Mouse (Mus musculus): ENCODE measurements at regions not wholly inside any gene's neighbourhood (a gene's known extent, or its start where the extent isn't known, plus 50 kb on each side); places are given as distances from the start of the nearest gene placed in this dataset.
A peak's percentile ranks its signal among the peaks of the same experiment; 100 is the strongest.

DNA sequence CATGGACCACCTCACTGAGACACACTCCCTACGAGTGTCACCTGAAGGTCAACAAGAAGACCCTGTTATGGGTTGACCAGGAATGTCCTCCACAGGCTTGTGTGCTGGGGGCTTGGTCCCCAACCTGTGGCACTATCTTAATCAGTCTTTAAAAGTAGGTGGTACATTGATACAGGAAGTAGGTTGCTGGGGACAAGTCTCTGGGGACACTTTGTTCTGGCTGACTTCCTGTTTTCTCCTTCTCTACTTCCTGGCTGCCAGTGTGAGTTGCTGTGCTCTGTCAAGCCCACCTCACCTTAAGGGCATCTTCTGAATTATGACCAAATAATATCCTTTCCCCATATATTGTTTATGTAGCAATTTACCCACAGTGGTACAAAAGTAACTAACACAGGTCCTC, 96.1 kb downstream of the Cct6b start:
- DNase-seq = no peak

- DNase-seq = no peak
Observed at GRCm38 (mm10) chr11:82664076-82664475, 100.0 kb downstream of the Cct6b start.

DNA sequence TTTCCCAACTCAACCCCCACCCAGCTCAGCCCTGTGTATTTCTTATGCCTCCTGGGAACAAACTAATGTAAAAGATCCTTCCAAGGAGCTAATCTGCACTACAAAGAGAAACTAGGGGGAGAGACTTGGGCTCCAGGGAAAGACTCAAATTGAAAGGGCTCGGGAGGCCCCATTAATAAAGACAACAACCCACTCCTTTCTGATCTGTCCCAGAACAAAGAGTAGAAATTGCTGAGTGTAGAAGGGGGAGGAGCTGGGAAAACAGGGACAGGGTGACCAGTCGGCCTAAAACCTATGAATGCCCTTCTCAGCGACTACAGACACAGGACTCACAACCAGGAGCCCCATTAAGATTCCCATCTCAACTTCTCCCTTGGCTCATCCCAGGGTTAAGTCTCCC, 102.0 kb downstream of the Cct6b start:
- DNase-seq = no peak

DNA sequence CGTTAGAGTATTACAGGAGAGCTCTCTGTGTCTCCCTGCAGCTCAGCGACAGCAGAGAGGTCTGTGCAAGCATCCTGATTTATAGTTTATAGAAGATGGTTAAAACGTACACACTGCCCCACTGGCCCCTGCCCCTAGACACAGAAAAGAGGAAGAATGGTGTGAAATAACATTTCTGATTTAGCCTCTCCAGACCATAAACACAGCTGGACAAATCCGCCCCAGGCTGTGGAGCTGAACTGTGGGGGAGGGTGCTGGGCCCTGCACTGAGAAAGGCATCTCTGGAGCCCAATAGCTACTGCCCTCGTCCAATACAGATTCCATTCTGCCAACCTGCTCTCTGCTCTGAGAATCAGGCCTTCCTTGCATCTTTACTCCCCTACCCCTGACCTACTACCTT, 112.4 kb downstream of the Cct6b start:
- no peak for DNase-seq

DNA sequence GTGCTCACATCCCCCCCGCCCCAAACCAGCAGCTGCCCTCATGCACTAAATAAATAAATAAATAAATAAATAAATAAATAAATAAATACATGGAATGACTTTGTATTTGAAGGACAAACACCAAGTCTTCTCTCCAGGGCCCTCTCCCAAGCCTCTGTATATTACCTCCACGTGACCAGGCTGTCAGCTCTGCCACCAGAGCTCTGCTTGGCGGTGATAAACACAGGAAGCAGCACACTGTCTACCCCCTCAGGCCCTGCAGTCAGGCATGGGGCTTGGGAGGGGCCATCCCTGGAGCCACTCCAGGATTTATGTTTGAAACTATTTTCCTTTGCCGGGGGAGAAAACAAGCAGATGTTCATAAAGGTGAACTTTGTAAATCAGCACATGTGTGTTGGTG, 125.6 kb downstream of the Cct6b start:
- DNase-seq = no peak

DNA sequence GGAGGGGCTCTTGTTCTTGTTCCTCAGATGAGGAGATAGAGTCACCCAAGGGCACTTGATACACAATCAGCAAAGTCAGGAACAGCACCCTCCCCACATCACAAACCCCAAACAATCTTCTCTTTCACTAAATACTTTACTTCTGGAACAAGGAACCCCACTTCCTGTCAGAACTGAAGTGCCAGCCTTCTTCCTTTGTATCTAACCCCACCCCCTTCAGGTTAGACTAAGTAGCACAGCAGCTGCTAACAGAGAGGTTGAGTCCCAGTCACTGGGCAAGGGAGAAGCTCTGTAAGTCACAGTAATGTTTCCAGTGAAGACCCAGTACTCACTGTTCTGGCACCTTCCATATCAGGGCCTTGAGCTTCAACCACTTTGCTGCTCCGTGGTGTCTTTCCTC, 131.9 kb downstream of the Cct6b start:
- DNase-seq = no peak

GRCm38 (mm10) chr11:82631387-82631786, 132.7 kb downstream of the Cct6b start:
- DNase-seq = no peak

GRCm38 (mm10) chr11:82626501-82627111, 137.5 kb downstream of the Cct6b start:
- no peak for DNase-seq

DNA sequence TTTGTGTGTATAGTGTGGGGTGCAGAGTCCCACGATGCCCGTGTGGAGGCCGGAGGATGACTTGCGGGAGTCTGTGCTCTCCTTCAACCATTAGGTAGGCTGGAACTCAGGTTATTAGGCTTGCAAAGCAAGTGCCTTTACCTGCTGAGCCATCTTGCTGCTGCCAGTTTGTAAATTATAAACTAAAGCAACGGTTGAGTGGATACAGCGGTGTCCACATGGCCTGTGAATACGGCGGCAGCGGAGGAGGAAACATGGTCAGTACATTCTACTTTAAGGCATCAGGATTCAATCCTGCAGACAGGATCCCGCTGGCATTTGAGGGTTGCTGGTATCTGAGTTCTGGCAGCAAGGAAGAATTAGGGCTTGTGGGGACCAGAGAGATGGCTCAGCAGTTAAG, 143.1 kb downstream of the Cct6b start:
- peak; percentile 21 for DNase-seq

DNA sequence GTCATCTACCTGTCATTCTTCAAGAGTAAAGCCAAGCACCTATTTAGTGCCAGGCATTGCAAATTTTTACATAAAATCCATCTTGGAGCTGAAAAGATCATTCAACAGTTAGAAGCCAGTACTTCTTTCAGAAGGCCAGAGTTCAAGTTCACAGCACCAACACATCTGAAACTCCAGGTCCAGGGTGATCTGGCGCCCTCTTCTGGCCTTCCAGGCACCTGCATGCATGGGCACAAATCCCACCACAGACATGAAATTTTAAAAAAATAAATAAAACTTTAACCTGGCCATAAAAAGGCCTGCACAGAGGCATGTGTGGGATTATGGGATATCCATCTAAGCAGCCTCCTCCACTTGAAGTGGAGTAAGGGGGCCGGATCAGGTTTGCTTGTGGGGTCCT, 144.7 kb downstream of the Cct6b start:
- no peak for DNase-seq

- DNase-seq = no peak
Observed at GRCm38 (mm10) chr11:82618457-82618856, 145.7 kb downstream of the Cct6b start.

GRCm38 (mm10) chr11:82616856-82617255, 147.3 kb downstream of the Cct6b start:
- no peak for DNase-seq

GRCm38 (mm10) chr11:82614356-82614755, 149.8 kb downstream of the Cct6b start:
- DNase-seq = no peak

GRCm38 (mm10) chr11:82613503-82613902, 150.6 kb downstream of the Cct6b start:
- DNase-seq = peak; percentile 67

GRCm38 (mm10) chr11:82612026-82612425, 152.1 kb downstream of the Cct6b start:
- DNase-seq = peak; percentile 22

GRCm38 (mm10) chr11:82608963-82609362, 155.2 kb downstream of the Cct6b start:
- DNase-seq = no peak

DNA sequence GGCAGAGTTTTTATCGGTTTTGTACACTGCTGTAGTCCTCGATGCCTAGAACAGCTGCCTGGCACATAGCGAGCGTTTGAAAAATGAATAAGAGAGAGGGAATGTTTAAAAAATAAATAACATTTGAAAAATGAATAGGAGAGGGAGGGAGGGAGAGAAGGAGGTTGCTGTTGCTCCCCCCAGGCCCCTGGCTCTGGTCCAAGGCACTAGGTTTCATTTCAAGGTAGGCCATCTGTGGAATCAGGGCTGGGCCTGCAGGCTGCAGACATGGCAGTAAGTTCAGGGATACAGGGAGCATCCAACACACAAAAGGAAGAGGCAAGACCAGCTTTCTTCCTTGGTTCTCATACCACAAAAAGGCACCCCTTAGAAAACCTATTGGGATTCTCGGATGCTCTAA, 156.5 kb downstream of the Cct6b start:
- no peak for DNase-seq

GRCm38 (mm10) chr11:82604251-82604835, 159.8 kb downstream of the Cct6b start:
- DNase-seq = peak; percentile 25

DNA sequence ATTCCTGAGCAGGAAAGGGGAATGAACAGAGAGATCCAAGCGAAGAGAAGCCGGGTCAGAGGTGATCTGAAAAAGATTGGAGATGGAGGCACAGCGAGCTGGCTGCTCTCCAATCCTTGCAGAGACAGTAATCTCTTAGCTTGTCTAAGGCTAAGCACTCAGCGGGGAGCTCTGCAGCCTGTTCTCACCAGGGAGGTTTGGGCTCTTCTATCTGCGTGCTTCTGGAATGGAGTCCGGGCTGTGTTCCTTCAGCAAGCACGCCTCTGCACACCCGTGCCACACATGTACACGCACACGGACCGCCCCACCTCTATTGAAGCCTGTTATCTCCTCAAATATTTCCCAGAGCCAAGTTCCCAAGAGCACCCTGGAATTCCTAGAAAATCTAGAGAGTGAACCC, 161.3 kb downstream of the Cct6b start:
- DNase-seq = no peak

DNA sequence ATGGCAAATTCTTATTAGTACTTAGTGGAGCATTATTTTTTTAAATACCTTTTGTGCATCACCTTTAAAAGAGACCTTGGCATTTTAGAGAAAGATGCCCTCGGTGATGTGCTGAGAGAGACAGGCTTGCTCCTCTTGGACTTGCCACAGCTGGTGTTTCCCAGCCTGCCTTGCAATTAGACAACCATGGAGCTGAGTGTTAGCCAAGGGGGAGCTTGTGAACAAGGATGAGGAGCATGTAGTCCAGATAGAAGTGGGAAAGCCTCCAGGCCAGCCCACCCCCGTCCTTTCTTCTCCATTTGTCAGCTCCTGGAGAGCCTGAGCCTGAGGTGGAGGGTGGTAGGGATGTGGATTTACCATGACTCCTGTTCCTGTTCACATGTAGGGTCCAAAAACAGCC, 161.9 kb downstream of the Cct6b start:
- no peak for DNase-seq

- DNase-seq = no peak
Observed at GRCm38 (mm10) chr11:82600151-82600550, 164.0 kb downstream of the Cct6b start.

DNA sequence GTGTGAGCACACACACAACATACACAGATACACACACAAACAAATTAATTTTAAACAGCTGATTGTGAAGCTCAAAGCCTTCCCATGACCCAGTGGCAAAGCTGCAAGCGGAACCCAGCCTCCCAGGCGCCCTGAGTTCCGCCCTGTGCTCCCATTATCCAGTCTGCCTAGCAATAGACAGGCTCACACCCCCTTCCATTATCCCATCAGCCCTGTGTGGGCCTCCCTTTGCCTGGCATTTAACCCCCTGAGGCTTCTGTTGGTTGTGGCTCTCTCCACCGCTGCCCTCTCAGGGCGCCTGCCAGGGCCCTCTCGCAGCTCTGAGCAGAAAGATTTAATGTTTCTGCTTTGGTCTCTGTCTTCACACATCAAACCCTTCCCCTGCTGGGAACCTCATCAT, 166.4 kb downstream of the Cct6b start:
- no peak for DNase-seq

- no peak for DNase-seq
Observed at GRCm38 (mm10) chr11:82596801-82597200, 167.3 kb downstream of the Cct6b start.

DNA sequence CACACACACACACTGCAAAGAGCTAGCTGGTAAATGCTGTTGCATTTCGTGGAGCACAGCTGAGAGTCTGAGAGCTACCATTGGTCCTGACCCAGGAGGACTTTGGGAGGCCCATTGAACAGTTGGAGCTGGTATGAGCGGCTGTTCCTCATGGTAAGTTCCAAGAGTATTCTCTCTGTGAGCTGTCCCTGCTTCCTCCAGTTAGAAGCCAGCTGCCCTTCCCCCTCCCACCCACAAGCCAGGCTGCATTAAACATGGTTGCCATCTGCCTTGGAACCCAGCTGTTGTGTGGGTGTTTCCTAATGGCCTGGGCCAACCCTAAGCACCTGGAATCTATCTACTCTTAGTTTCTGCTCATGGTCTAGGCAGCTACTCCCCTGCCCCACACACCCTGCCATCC, 174.4 kb downstream of the Cct6b start:
- DNase-seq = no peak

GRCm38 (mm10) chr11:82588744-82589143, 175.4 kb downstream of the Cct6b start:
- no peak for DNase-seq

Measured in kidney, adult 18-20 months (tissue).